22 mouse cellular contexts compared by ENCODE assay signal in genomic region chr1:67026927-67027511, GRCm38 (mm10). TPM values are rescaled to one million over a fixed set of nuclear protein-coding genes. Genes with fewer than 3 reads are reported as not detected.
A peak's percentile ranks its signal among the peaks of the same experiment; 100 is the strongest.
DNase-seq lines count a peak whose midpoint lies in the region; ATAC-seq and TF ChIP-seq lines count a peak whose summit lies in the region.
"Had no signal": no experiment of that assay in that cellular context is flagged by ENCODE, and none has a peak within 500 bp of the region (broad histone marks: within the 10 kb centered on the region; RNA-seq: fewer than 3 reads in every experiment).

No protein-coding gene starts in this region.

- no peak for TF ChIP-seq EP300 in liver, postnatal 0 days (IDR thresholded peaks at IDR 0.05; ENCODE audit: low read depth)

- DNase-seq in heart, postnatal 14 days: no peak
- peak; percentile 39 for DNase-seq in kidney, postnatal 10 days
- no peak for DNase-seq in kidney, postnatal 14 days
- no peak for DNase-seq in lung, postnatal 14 days
- no peak for DNase-seq in liver, postnatal 0 days
- DNase-seq: adrenal gland, postnatal 14 days; cerebellum, adult 2 months; cerebellum, postnatal 25 days; forebrain, postnatal 0 days; gastrocnemius, postnatal 36 days; heart, postnatal 10 days; left cerebral cortex, postnatal 4 days; thymus, adult 2 months; thymus, postnatal 4 days had no signal

- H3K4me3 ChIP-seq in heart, embryonic 15.5 days: no peak overlapping the region
- H3K4me3 ChIP-seq in lung, embryonic 15.5 days: no peak overlapping the region
- H3K4me3 ChIP-seq in liver, postnatal 0 days (ENCODE audit: low read depth, low read length): no peak overlapping the region
- H3K4me3 ChIP-seq: embryonic facial prominence, embryonic 12.5 days; limb, embryonic 15.5 days had no signal

- WGBS in heart, embryonic 15.5 days: 64% methylated on average over 6 of the region's 6 CpGs
- 65% methylated on average over 6 of the region's 6 CpGs for WGBS in lung, embryonic 15.5 days
- 71% methylated on average over 6 of the region's 6 CpGs for WGBS in liver, postnatal 0 days (ENCODE audit: insufficient replicate concordance)

- intact Hi-C loops in heart, postnatal 14 days (cut with DNase I): no loop called here

- H3K9ac ChIP-seq in heart, embryonic 15.5 days: no peak overlapping the region
- no peak overlapping the region for H3K9ac ChIP-seq in lung, embryonic 15.5 days
- no peak overlapping the region for H3K9ac ChIP-seq in liver, postnatal 0 days (replicated peaks)
- H3K9ac ChIP-seq: embryonic facial prominence, embryonic 12.5 days; forebrain, postnatal 0 days; limb, embryonic 15.5 days had no signal

- TF ChIP-seq CTCF in liver, postnatal 0 days (IDR thresholded peaks at IDR 0.05; ENCODE audit: low read depth): no peak

- no peak overlapping the region for H3K27ac ChIP-seq in heart, embryonic 15.5 days
- no peak overlapping the region for H3K27ac ChIP-seq in lung, embryonic 15.5 days
- no peak overlapping the region for H3K27ac ChIP-seq in liver, postnatal 0 days (ENCODE audit: low read depth)
- H3K27ac ChIP-seq: embryonic facial prominence, embryonic 12.5 days; hindbrain, postnatal 0 days; limb, embryonic 15.5 days had no signal

- ATAC-seq in heart, embryonic 15.5 days (replicated peaks; ENCODE audit: insufficient number of reproducible peaks, insufficient read depth, low FRiP score, low read depth): peak; percentile 35; the same call in 1 of the 2 replicates
- ATAC-seq in lung, embryonic 15.5 days (ENCODE audit: borderline replicate concordance, extremely low read depth, low FRiP score, low TSS enrichment): peak; percentile 76
- ATAC-seq in liver, postnatal 0 days: peak; percentile 45
- ATAC-seq: CD4-positive, CD25-positive, alpha-beta regulatory T cell, adult 4 months; forebrain, postnatal 0 days; hindbrain, postnatal 0 days; intestine, embryonic 16.5 days had no signal

- H3K4me1 ChIP-seq in heart, embryonic 15.5 days (replicated peaks): no peaks in the 10 kb centered on the region
- no peaks in the 10 kb centered on the region for H3K4me1 ChIP-seq in lung, embryonic 15.5 days
- H3K4me1 ChIP-seq in liver, postnatal 0 days (ENCODE audit: insufficient read depth): no peaks in the 10 kb centered on the region
- H3K4me1 ChIP-seq: embryonic facial prominence, embryonic 12.5 days; limb, embryonic 15.5 days had no signal

- H3K4me2 ChIP-seq in heart, embryonic 15.5 days: no peak overlapping the region
- H3K4me2 ChIP-seq in lung, embryonic 15.5 days: no peak overlapping the region
- H3K4me2 ChIP-seq in liver, postnatal 0 days (ENCODE audit: low read depth, low read length): no peak overlapping the region
- H3K4me2 ChIP-seq: embryonic facial prominence, embryonic 12.5 days; limb, embryonic 15.5 days; midbrain, embryonic 11.5 days had no signal

- no peaks in the 10 kb centered on the region for H3K27me3 ChIP-seq in heart, embryonic 15.5 days
- no peaks in the 10 kb centered on the region for H3K27me3 ChIP-seq in lung, embryonic 15.5 days
- H3K27me3 ChIP-seq in liver, postnatal 0 days (ENCODE audit: insufficient read depth, low read length): no peaks in the 10 kb centered on the region
- H3K27me3 ChIP-seq: embryonic facial prominence, embryonic 12.5 days; limb, embryonic 15.5 days had no signal

- no peaks in the 10 kb centered on the region for H3K9me3 ChIP-seq in heart, embryonic 15.5 days (replicated peaks)
- no peaks in the 10 kb centered on the region for H3K9me3 ChIP-seq in lung, embryonic 15.5 days
- H3K9me3 ChIP-seq in liver, postnatal 0 days (ENCODE audit: low read length): no peaks in the 10 kb centered on the region
- H3K9me3 ChIP-seq: embryonic facial prominence, embryonic 12.5 days; limb, embryonic 15.5 days had no signal

- H3K36me3 ChIP-seq in heart, embryonic 15.5 days: peaks cover 24% of the 10 kb centered on the region; the same call in 1 of the 2 replicates
- peaks cover 27% of the 10 kb centered on the region for H3K36me3 ChIP-seq in lung, embryonic 15.5 days
- H3K36me3 ChIP-seq in liver, postnatal 0 days (replicated peaks; ENCODE audit: insufficient read depth, low read length): peaks cover 28% of the 10 kb centered on the region

RNA-seq across cellular contexts. Expression of gene Lancl1, which starts 11.7 kb away (rescaled TPM):
- polyA plus RNA-seq in heart, embryonic 15.5 days (2015; fragmentation: Nextera tagmentation; extraction: Ambion mirVana): 60.1 and 73.2 TPM in 2 replicates
- 10 to 100 TPM; 32.3 to 33.8 TPM for total RNA-seq in heart, postnatal 14 days (2021)
- polyA plus RNA-seq in lung, embryonic 15.5 days (2015; fragmentation: Nextera tagmentation; extraction: Ambion mirVana): 92.1 and 102 TPM in 2 replicates
- 25.5 and 26.8 TPM in 2 replicates for polyA plus RNA-seq in liver, postnatal 0 days (2015; fragmentation: Nextera tagmentation; extraction: Ambion mirVana)
